In the genomic region with DNA sequence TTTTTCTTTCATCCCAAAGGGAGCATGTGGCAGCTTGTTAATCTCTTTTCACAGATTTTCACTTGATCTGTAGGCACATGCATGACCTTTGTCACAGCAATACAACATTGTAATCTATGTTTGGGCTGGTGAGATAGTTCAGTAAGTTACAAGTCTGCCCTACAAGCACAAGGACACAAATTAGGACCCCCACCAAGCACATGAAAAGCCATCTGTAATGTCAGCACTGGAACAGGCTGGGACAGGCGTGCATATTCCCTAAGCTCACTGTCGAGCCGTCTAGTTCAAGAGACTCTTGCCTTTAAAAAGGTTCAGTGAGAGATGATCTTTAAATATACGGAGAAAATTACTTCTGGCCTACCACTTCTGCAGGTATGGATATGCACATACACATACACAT, we compare ENCODE assay signal across 22 mouse cellular contexts. TPM values are rescaled to one million over a fixed set of nuclear protein-coding genes. Genes with fewer than 3 reads are reported as not detected.
DNase-seq lines count a peak whose midpoint lies in the region; ATAC-seq and TF ChIP-seq lines count a peak whose summit lies in the region.
"Had no signal": no experiment of that assay in that cellular context is flagged by ENCODE, and none has a peak within 500 bp of the region (broad histone marks: within the 10 kb centered on the region; RNA-seq: fewer than 3 reads in every experiment).

No protein-coding gene starts in this region.

- 69% methylated on average over 4 of the region's 4 CpGs for WGBS in forebrain, embryonic 15.5 days
- WGBS in forebrain, embryonic 13.5 days: 69% methylated on average over 4 of the region's 4 CpGs
- WGBS in forebrain, postnatal 0 days: 62% methylated on average over 4 of the region's 4 CpGs
- 85% methylated on average over 4 of the region's 4 CpGs for WGBS in forebrain, embryonic 11.5 days

- no peak overlapping the region for H3K9ac ChIP-seq in forebrain, embryonic 15.5 days (replicated peaks)
- H3K9ac ChIP-seq in forebrain, embryonic 13.5 days: no peak overlapping the region
- H3K9ac ChIP-seq in forebrain, postnatal 0 days: no peak overlapping the region
- no peak overlapping the region for H3K9ac ChIP-seq in forebrain, embryonic 11.5 days (ENCODE audit: low read length)
- H3K9ac ChIP-seq: embryonic facial prominence, embryonic 12.5 days; forebrain, embryonic 12.5 days had no signal

- H3K27ac ChIP-seq in forebrain, embryonic 15.5 days (replicated peaks): peak overlapping the region; percentile 27
- H3K27ac ChIP-seq in forebrain, embryonic 13.5 days: no peak overlapping the region
- no peak overlapping the region for H3K27ac ChIP-seq in forebrain, postnatal 0 days (ENCODE audit: low read depth, low read length)
- no peak overlapping the region for H3K27ac ChIP-seq in forebrain, embryonic 11.5 days (ENCODE audit: low read depth, low read length)
- H3K27ac ChIP-seq: embryonic facial prominence, embryonic 10.5 days; embryonic facial prominence, embryonic 12.5 days; forebrain, embryonic 12.5 days had no signal

- H3K4me3 ChIP-seq in forebrain, embryonic 15.5 days: no peak overlapping the region
- no peak overlapping the region for H3K4me3 ChIP-seq in forebrain, embryonic 13.5 days
- no peak overlapping the region for H3K4me3 ChIP-seq in forebrain, postnatal 0 days (ENCODE audit: low read depth, low read length)
- H3K4me3 ChIP-seq in forebrain, embryonic 11.5 days (ENCODE audit: low read depth, low read length): no peak overlapping the region
- H3K4me3 ChIP-seq: embryonic facial prominence, embryonic 10.5 days; embryonic facial prominence, embryonic 12.5 days; forebrain, embryonic 12.5 days had no signal

- H3K9me3 ChIP-seq in forebrain, embryonic 15.5 days: no peaks in the 10 kb centered on the region
- no peaks in the 10 kb centered on the region for H3K9me3 ChIP-seq in forebrain, embryonic 13.5 days (replicated peaks)
- H3K9me3 ChIP-seq in forebrain, postnatal 0 days (ENCODE audit: low read length): no peaks in the 10 kb centered on the region
- no peaks in the 10 kb centered on the region for H3K9me3 ChIP-seq in forebrain, embryonic 11.5 days (ENCODE audit: control insufficient read depth, low read length)
- H3K9me3 ChIP-seq: embryonic facial prominence, embryonic 10.5 days; embryonic facial prominence, embryonic 12.5 days; forebrain, embryonic 12.5 days; G1E had no signal

- no peak overlapping the region for H3K4me2 ChIP-seq in forebrain, embryonic 15.5 days (replicated peaks)
- no peak overlapping the region for H3K4me2 ChIP-seq in forebrain, embryonic 13.5 days
- H3K4me2 ChIP-seq in forebrain, postnatal 0 days (ENCODE audit: low read depth): no peak overlapping the region
- H3K4me2 ChIP-seq in forebrain, embryonic 11.5 days (ENCODE audit: low read depth, low read length, severe bottlenecking): no peak overlapping the region
- H3K4me2 ChIP-seq: embryonic facial prominence, embryonic 12.5 days; forebrain, embryonic 12.5 days had no signal

- peaks cover 36% of the 10 kb centered on the region for H3K4me1 ChIP-seq in forebrain, embryonic 15.5 days
- H3K4me1 ChIP-seq in forebrain, embryonic 13.5 days: peaks cover 15% of the 10 kb centered on the region
- peaks cover 6% of the 10 kb centered on the region; the same call in 1 of the 2 replicates for H3K4me1 ChIP-seq in forebrain, postnatal 0 days (ENCODE audit: insufficient read depth)
- H3K4me1 ChIP-seq in forebrain, embryonic 11.5 days (replicated peaks; ENCODE audit: control insufficient read depth, insufficient read depth, low read length): no peaks in the 10 kb centered on the region
- H3K4me1 ChIP-seq: embryonic facial prominence, embryonic 10.5 days; embryonic facial prominence, embryonic 12.5 days had no signal

- no peak for TF ChIP-seq CTCF in forebrain, postnatal 0 days (IDR thresholded peaks at IDR 0.05; ENCODE audit: low read depth)
- no peak for TF ChIP-seq CTCF in brain, embryonic 14.5 days (IDR thresholded peaks at IDR 0.05; ENCODE audit: borderline replicate concordance, extremely low read depth, insufficient read depth, insufficient read length)

- ATAC-seq in forebrain, embryonic 15.5 days (replicated peaks): no peak
- ATAC-seq in forebrain, embryonic 13.5 days: no peak
- peak; percentile 67 for ATAC-seq in forebrain, postnatal 0 days
- ATAC-seq in forebrain, embryonic 11.5 days (replicated peaks; ENCODE audit: low FRiP score): no peak
- ATAC-seq: activated CD4-positive, CD25-positive, alpha-beta regulatory T cell, adult 4 months; CD4-positive, CD25-positive, alpha-beta regulatory T cell, adult 4 months; Patski had no signal

- no peak for TF ChIP-seq POLR2A in brain, embryonic 14.5 days (IDR thresholded peaks at IDR 0.05; ENCODE audit: borderline replicate concordance, extremely low read depth, insufficient read depth, insufficient read length, poor library complexity, severe bottlenecking)

- no peaks in the 10 kb centered on the region for H3K36me3 ChIP-seq in forebrain, embryonic 15.5 days
- H3K36me3 ChIP-seq in forebrain, embryonic 13.5 days (ENCODE audit: poor library complexity, severe bottlenecking): 0 out of 2 replicates have a peak, but pooled peaks cover 7% of the 10 kb centered on the region
- H3K36me3 ChIP-seq in forebrain, postnatal 0 days (ENCODE audit: insufficient read depth): no peaks in the 10 kb centered on the region; the same call in 1 of the 2 replicates
- H3K36me3 ChIP-seq in forebrain, embryonic 11.5 days (ENCODE audit: control insufficient read depth, insufficient read depth, low read length): no peaks in the 10 kb centered on the region
- H3K36me3 ChIP-seq: embryonic facial prominence, embryonic 10.5 days; embryonic facial prominence, embryonic 12.5 days; G1E had no signal

- no peak for DNase-seq in forebrain, postnatal 0 days
- DNase-seq in forebrain, embryonic 11.5 days (ENCODE audit: low spot score): no peak
- peak; percentile 64 for DNase-seq in brain, embryonic 14.5 days (ENCODE audit: low read depth)
- DNase-seq: adrenal gland, adult 2 months; adrenal gland, postnatal 10 days; adrenal gland, postnatal 25 days; B cell, adult 2 months; cerebellum, adult 11-12 months; cerebellum, adult 2 months; cerebellum, adult 9-10 months; cerebellum, postnatal 10 days; cerebellum, postnatal 25 days had no signal

- H3K27me3 ChIP-seq in forebrain, embryonic 15.5 days: no peaks in the 10 kb centered on the region
- H3K27me3 ChIP-seq in forebrain, embryonic 13.5 days: no peaks in the 10 kb centered on the region
- H3K27me3 ChIP-seq in forebrain, postnatal 0 days (ENCODE audit: insufficient read depth, low read length): no peaks in the 10 kb centered on the region
- H3K27me3 ChIP-seq in forebrain, embryonic 11.5 days (ENCODE audit: control insufficient read depth, insufficient read depth, low read length): no peaks in the 10 kb centered on the region
- H3K27me3 ChIP-seq: CH12.LX; embryonic facial prominence, embryonic 12.5 days; forebrain, embryonic 12.5 days; Patski had no signal

RNA-seq across cellular contexts. Expression of gene Herc3, which starts 28.3 kb away (rescaled TPM):
- 26.7 and 28.3 TPM in 2 replicates for polyA plus RNA-seq in forebrain, embryonic 15.5 days (2015; fragmentation: Nextera tagmentation; extraction: Ambion mirVana)
- 14.6 and 15.0 TPM in 2 replicates for polyA plus RNA-seq in forebrain, embryonic 13.5 days (2015; fragmentation: Nextera tagmentation; extraction: Ambion mirVana)
- 69.6 and 100 TPM in 2 replicates for total RNA-seq in forebrain, postnatal 0 days (2014; rRNA removed)
- 15.2 and 24.2 TPM in 2 replicates for polyA plus RNA-seq in forebrain, postnatal 0 days (2015; fragmentation: Nextera tagmentation; extraction: Ambion mirVana)
- polyA plus RNA-seq in forebrain, embryonic 11.5 days (2014; fragmentation: Nextera tagmentation; extraction: Ambion mirVana): 11.1 and 13.5 TPM in 2 replicates
- 43.7 and 44.3 TPM in 2 replicates for polyA plus RNA-seq in brain, embryonic 14.5 days (2012; rRNA removed)

RNA-seq across cellular contexts. Expression of gene Nap1l5, which starts 47.4 kb away (rescaled TPM):
- 69.4 and 90.4 TPM in 2 replicates for polyA plus RNA-seq in forebrain, embryonic 15.5 days (2015; fragmentation: Nextera tagmentation; extraction: Ambion mirVana)
- polyA plus RNA-seq in forebrain, embryonic 13.5 days (2015; fragmentation: Nextera tagmentation; extraction: Ambion mirVana): 49.1 and 52.6 TPM in 2 replicates
- 89.2 and 152 TPM in 2 replicates for total RNA-seq in forebrain, postnatal 0 days (2014; rRNA removed)
- polyA plus RNA-seq in forebrain, postnatal 0 days (2015; fragmentation: Nextera tagmentation; extraction: Ambion mirVana): 153 and 257 TPM in 2 replicates
- polyA plus RNA-seq in forebrain, embryonic 11.5 days (2014; fragmentation: Nextera tagmentation; extraction: Ambion mirVana): 19.0 and 19.5 TPM in 2 replicates
- 72.6 and 113 TPM in 2 replicates for polyA plus RNA-seq in brain, embryonic 14.5 days (2012; rRNA removed)
- total RNA-seq: CH12.LX, G1E had no signal
- polyA plus RNA-seq: CD4-positive, CD25-positive, alpha-beta regulatory T cell, adult 4 months; G1E; Patski had no signal
